Mouse (Mus musculus) heart, adult 2 months (tissue): ENCODE data around the gene Ranbp3. TPM values are rescaled to one million over a fixed set of nuclear protein-coding genes. Genes with fewer than 3 reads are reported as not detected.

Source experiments
- DNase-seq, 2 experiments: peaks; one replicate each; pipeline ENCODE4 v3.0.0; 2021
- H3K27ac ChIP-seq: fragments of 200-600 bp; 2 replicates; pipeline ENCODE4 v1.8.1; 2022
- H3K27me3 ChIP-seq: fragments of 200-500 bp; 2 replicates; pipeline ENCODE4 v1.6.1; 2012; ENCODE audit warnings: mild to moderate bottlenecking, low read length, inconsistent platforms, mixed read lengths; ENCODE audit not compliant: control insufficient read depth, insufficient read depth
- H3K36me3 ChIP-seq: fragments of 200-500 bp; 2 replicates; pipeline ENCODE4 v1.6.1; 2012; ENCODE audit warnings: low read length, inconsistent platforms; ENCODE audit not compliant: control insufficient read depth, insufficient read depth
- H3K4me1 ChIP-seq: fragments of 200-500 bp; 2 replicates; pipeline ENCODE4 v1.6.1; 2011; ENCODE audit warnings: low read length; ENCODE audit not compliant: control insufficient read depth, insufficient read depth
- H3K4me3 ChIP-seq: fragments of 200-600 bp; 2 replicates; pipeline ENCODE4 v1.8.1; 2022
- H3K79me2 ChIP-seq: fragments of 200-500 bp; replicated peaks from 2 replicates; pipeline ENCODE4 v1.6.1; 2012; ENCODE audit warnings: mild to moderate bottlenecking, inconsistent platforms, low read length, moderate library complexity, mixed read lengths; ENCODE audit not compliant: control insufficient read depth, insufficient read depth
- H3K9ac ChIP-seq: fragments of 200-500 bp; 2 replicates; pipeline ENCODE4 v1.6.1; 2012; ENCODE audit warnings: low read depth, mild to moderate bottlenecking, control low read depth, inconsistent platforms, low read length, mixed read lengths
- CTCF ChIP-seq: fragments of 200-600 bp; IDR thresholded peaks from 2 replicates; pipeline ENCODE4 v1.8.1; 2022; ENCODE audit warnings: antibody characterized with exemption, mild to moderate bottlenecking, moderate library complexity
- EP300 ChIP-seq: fragments of 200-500 bp; IDR thresholded peaks from 2 replicates; pipeline ENCODE4 v1.6.1; 2011; ENCODE audit warnings: low read depth, low read length, control low read depth; ENCODE audit not compliant: insufficient read depth
- POLR2A ChIP-seq: fragments of 200-500 bp; IDR thresholded peaks from 2 replicates; pipeline ENCODE4 v1.6.1; 2011; ENCODE audit warnings: mild to moderate bottlenecking, low read depth, low read length, control low read depth; ENCODE audit not compliant: insufficient read depth
- WGBS: fragments of 180-500 bp; shearing (Covaris S2); methylation state at CpG from one replicate; pipeline ENCODE4 v1.1.7; 2018; 5-methylcytosine and 5-hydroxymethylcytosine counted together
- intact Hi-C: fragments of 180-260 bp; cut with DNase I; formaldehyde crosslinking; loops from one replicate; pipeline ENCODE4 v1.15.1; 2025
- polyA plus RNA-seq: library from polyadenylated mRNA; depleted of rRNA; stranded (reverse); fragments of >200 nt; gene quantifications from 2 replicates; pipeline ENCODE4 v1.2.3, GENCODE M21; 2012
- total RNA-seq, 2 experiments: library from RNA; stranded (reverse); gene quantifications; 2 replicates each; pipeline ENCODE4 v1.2.3; 2021

Ranbp3 gene
- total and polyA plus RNA-seq, 3 experiments = 37.6 to 40.6 (median 37.7) TPM

- intact Hi-C loops = no loop called here
- 45% methylated on average over 8 of the region's 8 CpGs for WGBS
These were observed 63.4 kb downstream of the Ranbp3 start for GRCm38 (mm10) chr17:56736534-56736933.

GRCm38 (mm10) chr17:56738221-56738620, 65.1 kb downstream of the Ranbp3 start:
- Histone ChIP-seq H3K79me2 (no peaks in the 10 kb centered on the region), H3K4me3 (no peak overlapping the region), H3K27me3 (no peaks in the 10 kb centered on the region), H3K9ac (no peak overlapping the region), H3K4me1 (peaks cover 3% of the 10 kb centered on the region; the same call in 1 of the 2 replicates), H3K36me3 (no peaks in the 10 kb centered on the region), H3K27ac (no peak overlapping the region)
- TF ChIP-seq CTCF (no peak), EP300 (no peak), POLR2A (no peak)
- intact Hi-C loops = no loop called here
- no peak for DNase-seq
- 51% methylated on average over 10 of the region's 10 CpGs for WGBS

More at GRCm38 (mm10) chr17:56736534-56736933, 63.4 kb downstream of the Ranbp3 start:
- no peaks in the 10 kb centered on the region for H3K36me3 ChIP-seq
- H3K27ac ChIP-seq = no peak overlapping the region
- no peaks in the 10 kb centered on the region for H3K27me3 ChIP-seq
- no peak overlapping the region for H3K4me3 ChIP-seq
- peaks cover 3% of the 10 kb centered on the region; the same call in 1 of the 2 replicates for H3K4me1 ChIP-seq
- TF ChIP-seq POLR2A (no peak), CTCF (peak; percentile 47), EP300 (no peak)
- no peak for DNase-seq
- H3K9ac ChIP-seq = no peak overlapping the region
- H3K79me2 ChIP-seq = no peaks in the 10 kb centered on the region

GRCm38 (mm10) chr17:56740118-56740787, 67.2 kb downstream of the Ranbp3 start:
- Histone ChIP-seq H3K36me3 (no peaks in the 10 kb centered on the region), H3K4me1 (peaks cover 3% of the 10 kb centered on the region; the same call in 1 of the 2 replicates), H3K27ac (no peak overlapping the region), H3K4me3 (no peak overlapping the region), H3K27me3 (no peaks in the 10 kb centered on the region), H3K79me2 (no peaks in the 10 kb centered on the region), H3K9ac (no peak overlapping the region)
- TF ChIP-seq EP300 (no peak), POLR2A (no peak), CTCF (no peak)
- WGBS = 34% methylated on average over 17 of the region's 17 CpGs
- intact Hi-C loops = no loop called here
- DNase-seq = peak in 1 of 2 experiments; percentile 43

GRCm38 (mm10) chr17:56740788-56741160, 67.7 kb downstream of the Ranbp3 start:
- Histone ChIP-seq H3K4me1 (peaks cover 3% of the 10 kb centered on the region; the same call in 1 of the 2 replicates), H3K9ac (no peak overlapping the region), H3K27me3 (no peaks in the 10 kb centered on the region), H3K4me3 (no peak overlapping the region), H3K79me2 (no peaks in the 10 kb centered on the region), H3K27ac (no peak overlapping the region), H3K36me3 (no peaks in the 10 kb centered on the region)
- intact Hi-C loops = no loop called here
- TF ChIP-seq EP300 = no peak
- TF ChIP-seq CTCF = no peak
- TF ChIP-seq POLR2A = no peak
- WGBS = 62% methylated on average over 17 of the region's 17 CpGs
- DNase-seq = peak in 1 of 2 experiments; percentile 18

GRCm38 (mm10) chr17:56744173-56744572, 71.1 kb downstream of the Ranbp3 start:
- WGBS = 56% methylated on average over 5 of the region's 5 CpGs
- Histone ChIP-seq H3K79me2 (no peaks in the 10 kb centered on the region), H3K36me3 (no peaks in the 10 kb centered on the region), H3K27me3 (no peaks in the 10 kb centered on the region), H3K9ac (no peak overlapping the region), H3K4me1 (no peaks in the 10 kb centered on the region), H3K27ac (no peak overlapping the region), H3K4me3 (no peak overlapping the region)
- intact Hi-C loops = no loop called here
- no peak for TF ChIP-seq CTCF
- TF ChIP-seq EP300 = no peak
- TF ChIP-seq POLR2A = no peak
- DNase-seq = no peak

GRCm38 (mm10) chr17:56751404-56752072, 78.4 kb downstream of the Ranbp3 start:
- peak in 1 of 2 experiments; percentile 43 for DNase-seq
- H3K4me1 ChIP-seq = no peaks in the 10 kb centered on the region
- no peak overlapping the region for H3K4me3 ChIP-seq
- TF ChIP-seq CTCF (no peak), POLR2A (peak; percentile 39; the same call in 1 of the 2 replicates), EP300 (no peak)
- H3K27ac ChIP-seq = no peak overlapping the region
- no peak overlapping the region; the same call in 1 of the 2 replicates for H3K9ac ChIP-seq
- H3K36me3 ChIP-seq = no peaks in the 10 kb centered on the region
- peaks cover 2% of the 10 kb centered on the region; the same call in 1 of the 2 replicates for H3K27me3 ChIP-seq
- no peaks in the 10 kb centered on the region for H3K79me2 ChIP-seq
- intact Hi-C loops = no loop called here
- whole genome bisulfite sequencing = 37% methylated on average over 71 of the region's 71 CpGs
